Mouse (Mus musculus): ENCODE data around the gene Mcoln3. TPM values are rescaled to one million over a fixed set of nuclear protein-coding genes. Genes with fewer than 3 reads are reported as not detected.

The Mcoln3 gene
- polyA plus RNA-seq, 1 experiment from 2014 or later = 0.69 TPM

DNA sequence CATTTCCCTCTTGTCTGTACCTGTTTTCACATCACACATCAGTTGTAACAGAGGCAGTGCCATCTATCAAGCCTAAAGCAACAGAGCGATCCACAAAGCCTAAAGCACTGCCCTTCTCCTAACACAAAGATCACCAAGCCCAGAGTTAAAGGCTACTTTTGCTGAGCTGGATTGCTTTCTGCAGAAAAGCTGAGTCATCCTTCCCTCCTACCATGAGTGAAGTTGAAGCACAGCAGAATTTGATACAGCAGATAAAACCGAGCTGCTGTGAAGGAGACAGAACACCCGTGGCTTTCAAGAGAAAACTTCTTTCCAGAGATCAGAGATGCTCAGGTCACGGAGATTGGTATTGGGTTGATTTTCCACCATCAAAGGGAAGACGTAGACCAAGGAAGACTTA is 28.9 kb downstream of the Mcoln3 start:
- WGBS = 50% methylated on average over 5 of the region's 5 CpGs
- no peaks in the 10 kb centered on the region for H3K9me3 ChIP-seq (ENCODE audit: control insufficient read depth, low read length)
- no peak for ATAC-seq (ENCODE audit: low read depth)
- H3K9ac ChIP-seq (ENCODE audit: low read length) = no peak overlapping the region
- H3K36me3 ChIP-seq (ENCODE audit: control insufficient read depth, insufficient read depth, low read length) = no peaks in the 10 kb centered on the region
- no peak overlapping the region for H3K27ac ChIP-seq (ENCODE audit: low read length)
- H3K27me3 ChIP-seq (ENCODE audit: control insufficient read depth, insufficient read depth, low read depth, low read length) = no peaks in the 10 kb centered on the region
- H3K4me1 ChIP-seq (replicated peaks; ENCODE audit: control insufficient read depth, insufficient read depth, low read length) = peaks cover 4% of the 10 kb centered on the region; the same call in 1 of the 2 replicates
- H3K4me2 ChIP-seq (ENCODE audit: low read depth, low read length) = no peak overlapping the region
- no peak overlapping the region for H3K4me3 ChIP-seq (ENCODE audit: low read length)

DNA sequence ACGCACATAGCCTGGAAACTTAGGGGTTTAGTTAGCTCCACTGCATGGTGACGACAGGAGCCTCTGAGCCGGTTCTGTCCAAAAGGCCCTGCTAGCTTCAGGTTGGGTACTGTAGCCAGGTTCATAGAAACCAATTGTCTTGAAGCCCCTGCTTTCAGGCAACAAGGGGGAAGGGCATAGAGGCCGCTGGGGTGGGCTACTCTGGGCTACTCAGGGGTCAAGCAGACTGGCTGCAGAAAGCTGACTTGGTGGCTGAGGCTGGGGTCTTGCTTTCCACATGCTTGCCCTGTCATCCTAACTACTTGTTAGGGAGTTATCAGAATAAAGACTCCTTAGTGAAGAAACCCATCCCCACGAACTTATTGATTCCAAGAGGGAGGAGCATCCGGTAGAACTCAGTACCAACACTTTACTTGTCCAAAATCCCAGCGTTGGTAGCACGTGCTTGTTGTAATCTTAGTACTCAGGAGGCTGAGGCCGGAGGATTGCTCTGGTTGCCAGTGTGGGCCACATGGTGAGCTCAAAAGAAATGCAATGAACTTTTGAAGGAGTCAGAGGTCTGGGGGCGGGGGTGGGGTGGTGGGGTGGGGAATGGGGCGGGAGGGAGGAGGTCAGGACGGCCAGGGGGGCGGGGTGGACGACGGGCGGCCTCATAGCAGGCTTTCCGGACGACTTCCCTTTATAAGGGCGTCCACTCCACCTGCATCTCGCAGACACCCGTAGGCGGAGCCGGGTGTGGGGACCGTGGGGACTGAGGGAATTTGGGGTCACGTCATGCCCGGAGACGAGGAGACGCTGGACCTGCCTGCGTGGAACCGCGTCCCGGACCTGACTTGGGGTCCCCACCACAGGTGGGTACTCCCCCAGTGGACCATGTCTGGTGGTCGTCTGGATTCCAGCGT is 32.2 kb downstream of the Mcoln3 start, which contains the start of gene Mcoln2:
Mcoln2 (plus strand) TSS at position 678 of the 902 bp plus-strand sequence.
- Histone ChIP-seq H3K27me3 (ENCODE audit: control insufficient read depth, insufficient read depth, low read depth, low read length) (no peaks in the 10 kb centered on the region; the same call in 1 of the 2 replicates), H3K4me1 (replicated peaks; ENCODE audit: control insufficient read depth, insufficient read depth, low read length) (peaks cover 4% of the 10 kb centered on the region; the same call in 1 of the 2 replicates), H3K9me3 (ENCODE audit: control insufficient read depth, low read length) (no peaks in the 10 kb centered on the region), H3K9ac (ENCODE audit: low read length) (peak within 1 kb of the TSS; percentile 66), H3K4me3 (ENCODE audit: low read length) (peak within 1 kb of the TSS; percentile 54), H3K36me3 (ENCODE audit: control insufficient read depth, insufficient read depth, low read length) (no peaks in the 10 kb centered on the region), H3K4me2 (ENCODE audit: low read depth, low read length) (peak within 1 kb of the TSS; percentile 98), H3K27ac (ENCODE audit: low read length) (no peak within 1 kb of the TSS)
- peak; percentile 35 for ATAC-seq (ENCODE audit: low read depth)
- WGBS = 12% methylated on average over 34 of the region's 34 CpGs

DNA sequence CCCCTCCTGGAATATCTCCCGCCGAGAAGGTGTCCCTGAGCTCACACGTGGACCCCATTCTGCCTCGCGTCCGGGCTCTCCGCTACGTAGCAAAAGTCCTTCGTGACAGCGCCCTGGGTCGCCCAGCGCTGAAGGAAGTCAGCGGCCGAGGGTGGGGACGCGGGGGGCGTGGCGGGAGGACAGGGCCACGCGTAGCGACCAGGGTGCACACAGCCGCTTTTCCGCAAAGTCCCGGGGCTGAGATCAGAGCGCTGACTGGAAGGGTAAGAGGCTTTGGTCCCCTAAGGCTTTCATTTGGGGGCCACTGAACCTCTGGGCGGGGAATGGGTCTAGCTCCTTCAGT is 32.8 kb downstream of the Mcoln3 start:
- Histone ChIP-seq H3K9ac (ENCODE audit: low read length) (peak overlapping the region; percentile 66), H3K4me1 (replicated peaks; ENCODE audit: control insufficient read depth, insufficient read depth, low read length) (peaks cover 4% of the 10 kb centered on the region; the same call in 1 of the 2 replicates), H3K27me3 (ENCODE audit: control insufficient read depth, insufficient read depth, low read depth, low read length) (no peaks in the 10 kb centered on the region; the same call in 1 of the 2 replicates), H3K9me3 (ENCODE audit: control insufficient read depth, low read length) (no peaks in the 10 kb centered on the region), H3K4me2 (ENCODE audit: low read depth, low read length) (peak overlapping the region; percentile 98), H3K36me3 (ENCODE audit: control insufficient read depth, insufficient read depth, low read length) (no peaks in the 10 kb centered on the region), H3K27ac (ENCODE audit: low read length) (no peak overlapping the region), H3K4me3 (ENCODE audit: low read length) (peak overlapping the region; percentile 54)
- ATAC-seq (ENCODE audit: low read depth) = peak; percentile 74
- 1% methylated on average over 26 of the region's 26 CpGs for WGBS

DNA sequence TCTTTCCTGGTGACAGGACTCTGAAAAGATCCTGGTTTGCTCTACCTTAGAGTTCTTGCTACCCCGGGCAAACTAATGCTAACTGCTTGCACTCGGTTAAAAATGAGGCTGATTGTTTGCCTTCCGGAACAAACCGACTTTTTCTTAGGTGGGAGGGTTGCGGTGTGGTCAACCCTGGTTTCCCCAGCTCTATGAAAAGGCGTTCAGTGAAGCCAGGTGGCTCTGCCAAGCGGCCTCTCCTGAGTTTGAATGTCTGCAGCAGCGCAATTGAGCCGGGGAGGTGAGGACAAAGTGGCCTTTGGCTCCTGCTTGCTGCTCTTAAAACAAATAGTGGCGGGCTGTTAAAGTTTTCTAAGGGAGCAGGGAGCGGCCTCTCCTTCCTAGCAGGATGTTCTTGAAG is 33.3 kb downstream of the Mcoln3 start:
- no peaks in the 10 kb centered on the region; the same call in 1 of the 2 replicates for H3K27me3 ChIP-seq (ENCODE audit: control insufficient read depth, insufficient read depth, low read depth, low read length)
- ATAC-seq (ENCODE audit: low read depth) = peak; percentile 44
- no peaks in the 10 kb centered on the region for H3K36me3 ChIP-seq (ENCODE audit: control insufficient read depth, insufficient read depth, low read length)
- H3K4me2 ChIP-seq (ENCODE audit: low read depth, low read length) = peak overlapping the region; percentile 98
- WGBS = 12% methylated on average over 11 of the region's 11 CpGs
- H3K9ac ChIP-seq (ENCODE audit: low read length) = no peak overlapping the region; the same call in 1 of the 2 replicates
- peaks cover 4% of the 10 kb centered on the region; the same call in 1 of the 2 replicates for H3K4me1 ChIP-seq (replicated peaks; ENCODE audit: control insufficient read depth, insufficient read depth, low read length)
- no peak overlapping the region for H3K27ac ChIP-seq (ENCODE audit: low read length)
- peak overlapping the region; percentile 54 for H3K4me3 ChIP-seq (ENCODE audit: low read length)
- no peaks in the 10 kb centered on the region for H3K9me3 ChIP-seq (ENCODE audit: control insufficient read depth, low read length)

GRCm38 (mm10) chr3:146151328-146151727 is 34.1 kb downstream of the Mcoln3 start:
- ATAC-seq (ENCODE audit: low read depth) = no peak
- no peaks in the 10 kb centered on the region for H3K9me3 ChIP-seq (ENCODE audit: control insufficient read depth, low read length)
- H3K27ac ChIP-seq (ENCODE audit: low read length) = no peak overlapping the region
- no peak overlapping the region for H3K4me2 ChIP-seq (ENCODE audit: low read depth, low read length)
- peaks cover 4% of the 10 kb centered on the region; the same call in 1 of the 2 replicates for H3K4me1 ChIP-seq (replicated peaks; ENCODE audit: control insufficient read depth, insufficient read depth, low read length)
- H3K9ac ChIP-seq (ENCODE audit: low read length) = no peak overlapping the region
- no peaks in the 10 kb centered on the region for H3K36me3 ChIP-seq (ENCODE audit: control insufficient read depth, insufficient read depth, low read length)
- 94% methylated on average over 10 of the region's 10 CpGs for WGBS
- H3K4me3 ChIP-seq (ENCODE audit: low read length) = no peak overlapping the region
- no peaks in the 10 kb centered on the region; the same call in 1 of the 2 replicates for H3K27me3 ChIP-seq (ENCODE audit: control insufficient read depth, insufficient read depth, low read depth, low read length)

GRCm38 (mm10) chr3:146151755-146152154 is 34.5 kb downstream of the Mcoln3 start:
- Histone ChIP-seq H3K4me3 (ENCODE audit: low read length) (no peak overlapping the region), H3K4me2 (ENCODE audit: low read depth, low read length) (no peak overlapping the region), H3K27ac (ENCODE audit: low read length) (no peak overlapping the region), H3K36me3 (ENCODE audit: control insufficient read depth, insufficient read depth, low read length) (no peaks in the 10 kb centered on the region), H3K9me3 (ENCODE audit: control insufficient read depth, low read length) (no peaks in the 10 kb centered on the region), H3K4me1 (replicated peaks; ENCODE audit: control insufficient read depth, insufficient read depth, low read length) (peaks cover 4% of the 10 kb centered on the region; the same call in 1 of the 2 replicates), H3K9ac (ENCODE audit: low read length) (no peak overlapping the region), H3K27me3 (ENCODE audit: control insufficient read depth, insufficient read depth, low read depth, low read length) (no peaks in the 10 kb centered on the region; the same call in 1 of the 2 replicates)
- WGBS = 89% methylated on average over 8 of the region's 8 CpGs
- ATAC-seq (ENCODE audit: low read depth) = no peak

DNA sequence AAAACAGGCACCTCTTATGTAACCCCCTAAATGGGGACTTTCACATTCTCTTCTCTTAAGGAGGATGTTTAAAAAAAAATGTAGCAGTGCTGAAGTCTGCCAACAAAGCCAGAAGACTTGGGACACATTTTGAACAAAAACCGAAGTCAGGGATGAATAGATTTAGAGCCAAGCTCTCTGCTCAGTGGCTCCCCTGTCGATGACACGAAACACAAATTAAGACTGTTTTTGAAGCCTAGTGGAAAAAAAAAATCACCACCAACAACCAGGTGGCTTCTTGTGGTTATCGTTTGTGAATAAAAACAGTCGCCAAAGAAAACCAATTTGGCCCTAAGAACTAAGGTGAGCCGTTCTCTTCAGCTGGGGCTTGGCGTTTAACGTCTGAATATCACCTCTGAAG is 35.1 kb downstream of the Mcoln3 start:
- H3K4me2 ChIP-seq (ENCODE audit: low read depth, low read length) = no peak overlapping the region
- no peak overlapping the region for H3K4me3 ChIP-seq (ENCODE audit: low read length)
- no peaks in the 10 kb centered on the region; the same call in 1 of the 2 replicates for H3K27me3 ChIP-seq (ENCODE audit: control insufficient read depth, insufficient read depth, low read depth, low read length)
- no peaks in the 10 kb centered on the region for H3K9me3 ChIP-seq (ENCODE audit: control insufficient read depth, low read length)
- no peaks in the 10 kb centered on the region for H3K36me3 ChIP-seq (ENCODE audit: control insufficient read depth, insufficient read depth, low read length)
- WGBS = 84% methylated on average over 8 of the region's 8 CpGs
- H3K27ac ChIP-seq (ENCODE audit: low read length) = no peak overlapping the region
- H3K9ac ChIP-seq (ENCODE audit: low read length) = no peak overlapping the region
- ATAC-seq (ENCODE audit: low read depth) = no peak
- H3K4me1 ChIP-seq (replicated peaks; ENCODE audit: control insufficient read depth, insufficient read depth, low read length) = peaks cover 4% of the 10 kb centered on the region; the same call in 1 of the 2 replicates

DNA sequence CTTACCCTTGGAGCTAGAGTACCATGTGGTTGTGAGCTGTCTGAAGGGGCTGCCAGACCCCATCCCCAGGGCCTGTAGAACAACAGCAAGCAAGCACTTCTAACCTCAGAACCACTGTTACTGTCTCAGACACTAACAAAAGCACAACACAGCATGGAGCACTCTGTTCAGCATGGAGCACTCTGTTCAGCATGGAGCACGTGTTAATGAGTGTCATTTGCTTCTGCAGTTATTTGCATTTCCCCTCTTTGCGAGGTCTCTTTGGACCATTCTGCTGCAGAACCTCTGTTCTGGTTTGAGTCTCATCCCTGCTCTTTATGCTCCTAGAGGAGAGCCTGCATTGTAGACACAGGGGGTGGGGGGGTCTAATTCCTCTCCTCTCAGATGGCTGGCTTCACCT is 35.7 kb downstream of the Mcoln3 start:
- Histone ChIP-seq H3K4me1 (replicated peaks; ENCODE audit: control insufficient read depth, insufficient read depth, low read length) (peaks cover 4% of the 10 kb centered on the region; the same call in 1 of the 2 replicates), H3K9me3 (ENCODE audit: control insufficient read depth, low read length) (no peaks in the 10 kb centered on the region), H3K27ac (ENCODE audit: low read length) (no peak overlapping the region), H3K9ac (ENCODE audit: low read length) (no peak overlapping the region), H3K4me2 (ENCODE audit: low read depth, low read length) (no peak overlapping the region), H3K27me3 (ENCODE audit: control insufficient read depth, insufficient read depth, low read depth, low read length) (no peaks in the 10 kb centered on the region; the same call in 1 of the 2 replicates), H3K4me3 (ENCODE audit: low read length) (no peak overlapping the region), H3K36me3 (ENCODE audit: control insufficient read depth, insufficient read depth, low read length) (no peaks in the 10 kb centered on the region)
- ATAC-seq (ENCODE audit: low read depth) = no peak
- 86% methylated on average over 2 of the region's 2 CpGs for WGBS

DNA sequence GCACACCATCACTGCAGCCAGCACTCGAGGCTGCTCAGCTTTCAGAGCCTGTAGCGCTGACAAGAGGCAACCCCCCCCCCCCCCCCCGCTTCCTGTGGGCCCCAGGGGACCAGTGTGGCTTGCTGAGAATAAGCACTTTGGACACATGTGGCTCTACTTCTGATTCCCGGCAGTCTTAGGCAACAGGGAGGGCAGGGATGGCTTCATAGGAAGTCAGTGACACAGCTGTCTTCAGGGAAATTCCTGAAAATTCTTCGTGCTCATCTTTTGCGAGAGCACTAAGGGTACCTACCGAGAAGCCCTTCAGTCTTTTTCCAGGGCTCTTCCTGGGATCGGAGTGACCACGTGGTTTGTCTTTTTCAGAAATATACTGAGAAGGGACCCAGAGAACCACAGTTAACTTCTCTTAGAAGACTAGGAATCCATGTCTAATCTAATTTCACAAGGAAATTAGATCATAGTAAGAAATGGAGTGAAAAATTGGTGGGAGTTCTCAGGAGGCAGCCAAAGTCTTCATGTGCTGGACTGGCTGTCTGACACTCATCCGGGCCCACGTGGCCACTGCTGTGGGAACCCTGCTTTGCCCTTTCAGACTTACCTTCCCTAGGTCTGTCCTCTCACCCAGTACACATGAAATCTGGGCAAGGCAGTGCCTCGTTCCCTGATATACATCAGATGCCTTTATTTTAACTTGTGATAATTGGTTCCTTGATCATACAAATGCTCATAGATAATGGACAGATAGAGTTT is 36.8 kb downstream of the Mcoln3 start:
- Histone ChIP-seq H3K4me1 (replicated peaks; ENCODE audit: control insufficient read depth, insufficient read depth, low read length) (peaks cover 4% of the 10 kb centered on the region; the same call in 1 of the 2 replicates), H3K36me3 (ENCODE audit: control insufficient read depth, insufficient read depth, low read length) (no peaks in the 10 kb centered on the region), H3K9ac (ENCODE audit: low read length) (no peak overlapping the region), H3K9me3 (ENCODE audit: control insufficient read depth, low read length) (no peaks in the 10 kb centered on the region), H3K27me3 (ENCODE audit: control insufficient read depth, insufficient read depth, low read depth, low read length) (no peaks in the 10 kb centered on the region; the same call in 1 of the 2 replicates), H3K4me3 (ENCODE audit: low read length) (no peak overlapping the region), H3K27ac (ENCODE audit: low read length) (no peak overlapping the region), H3K4me2 (ENCODE audit: low read depth, low read length) (no peak overlapping the region)
- ATAC-seq (ENCODE audit: low read depth) = no peak
- 33% methylated on average over 11 of the region's 12 CpGs for WGBS
